Comparison of ENCODE assay signal across 22 mouse cellular contexts in the genomic region with DNA sequence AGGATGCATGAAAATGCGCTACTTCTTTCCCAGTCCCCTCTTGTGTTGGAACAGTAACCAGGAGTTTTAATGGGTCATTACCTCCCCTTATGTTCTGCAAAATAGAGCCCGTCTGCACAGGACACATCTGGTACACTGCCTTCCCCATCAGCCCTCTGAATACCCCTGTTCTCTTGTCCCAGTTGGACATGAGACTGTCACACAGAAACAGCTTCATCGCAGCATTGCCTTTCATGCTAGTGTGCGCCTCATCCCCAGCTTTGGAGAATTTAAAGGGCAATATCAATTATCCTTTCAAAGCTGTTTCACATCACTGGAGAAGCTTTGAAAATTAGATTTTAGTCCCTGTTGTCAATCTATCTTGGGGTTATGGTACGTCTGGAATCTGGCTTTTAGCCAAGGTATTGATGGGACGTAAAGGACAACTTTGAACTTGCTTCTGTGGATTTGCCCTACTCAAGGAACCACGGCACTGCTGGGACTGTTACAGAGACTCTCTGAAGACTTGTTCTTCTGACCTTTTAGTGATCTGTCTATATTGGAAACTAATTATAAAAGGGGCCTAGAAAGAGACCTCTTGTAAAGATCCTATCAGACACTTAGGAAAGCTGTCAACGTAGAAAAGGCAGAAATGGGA.
DNase-seq lines count a peak whose midpoint lies in the region; ATAC-seq lines count a peak whose summit lies in the region.
"Had no signal": no experiment of that assay in that cellular context is flagged by ENCODE, and none has a peak within 500 bp of the region (broad histone marks: within the 10 kb centered on the region; RNA-seq: fewer than 3 reads in every experiment).

No protein-coding gene starts in this region.

- DNase-seq in midbrain, embryonic 11.5 days (ENCODE audit: low spot score, missing footprints) = no peak
- no peak for DNase-seq in midbrain, embryonic 10.5 days (ENCODE audit: low spot score)
- DNase-seq in spleen, postnatal 4 days (ENCODE audit: low spot score in 2 of 2) = no peak
- DNase-seq: adrenal gland, adult 8-10 months; cerebellum, adult 18-20 months; gastrocnemius, adult 2 months; kidney, postnatal 4 days; liver, embryonic 13.5 days; lung, adult 2 months; right cerebral cortex, postnatal 14 days; spleen, adult 18-20 months; thymus, postnatal 25 days had no signal

- peak; percentile 76; the same call in 1 of the 2 replicates for ATAC-seq in forebrain, embryonic 13.5 days
- ATAC-seq in forebrain, embryonic 12.5 days (ENCODE audit: low FRiP score) = no peak
- ATAC-seq in midbrain, embryonic 11.5 days (ENCODE audit: low FRiP score) = peak; percentile 35; the same call in 1 of the 2 replicates
- ATAC-seq in midbrain, embryonic 13.5 days = peak; percentile 73
- peak; percentile 91 for ATAC-seq in neural tube, embryonic 14.5 days (ENCODE audit: low read depth)
- no peak for ATAC-seq in megakaryocyte, adult 5-6 weeks (ENCODE audit: poor library complexity, severe bottlenecking)
- ATAC-seq: activated CD4-positive, CD25-positive, alpha-beta regulatory T cell, adult 4 months; intestine, postnatal 0 days had no signal

- H3K4me3 ChIP-seq in forebrain, embryonic 13.5 days = no peak overlapping the region
- no peak overlapping the region for H3K4me3 ChIP-seq in forebrain, embryonic 12.5 days (replicated peaks)
- no peak overlapping the region for H3K4me3 ChIP-seq in midbrain, embryonic 11.5 days (ENCODE audit: low read depth, low read length)
- H3K4me3 ChIP-seq in midbrain, embryonic 10.5 days = no peak overlapping the region
- no peak overlapping the region for H3K4me3 ChIP-seq in midbrain, embryonic 13.5 days (replicated peaks)
- H3K4me3 ChIP-seq in neural tube, embryonic 14.5 days (ENCODE audit: low read depth, low read length) = no peak overlapping the region
- H3K4me3 ChIP-seq: embryonic facial prominence, embryonic 12.5 days; gastrocnemius, adult 2 months; heart, embryonic 10.5 days; liver, embryonic 13.5 days; megakaryocyte, embryonic 14.5 days had no signal

- H3K9me3 ChIP-seq in forebrain, embryonic 13.5 days (replicated peaks) = no peaks in the 10 kb centered on the region
- no peaks in the 10 kb centered on the region for H3K9me3 ChIP-seq in forebrain, embryonic 12.5 days
- H3K9me3 ChIP-seq in midbrain, embryonic 11.5 days (ENCODE audit: control insufficient read depth, low read length) = no peaks in the 10 kb centered on the region
- no peaks in the 10 kb centered on the region for H3K9me3 ChIP-seq in midbrain, embryonic 10.5 days (replicated peaks)
- H3K9me3 ChIP-seq in midbrain, embryonic 13.5 days = no peaks in the 10 kb centered on the region
- peaks cover 3% of the 10 kb centered on the region; the same call in 1 of the 2 replicates for H3K9me3 ChIP-seq in neural tube, embryonic 14.5 days (ENCODE audit: control insufficient read depth, low read length)
- H3K9me3 ChIP-seq: embryonic facial prominence, embryonic 12.5 days; heart, embryonic 10.5 days; liver, embryonic 13.5 days had no signal

- H3K9ac ChIP-seq in forebrain, embryonic 13.5 days = no peak overlapping the region
- no peak overlapping the region for H3K9ac ChIP-seq in forebrain, embryonic 12.5 days
- H3K9ac ChIP-seq in midbrain, embryonic 11.5 days (ENCODE audit: low read length) = no peak overlapping the region
- no peak overlapping the region for H3K9ac ChIP-seq in midbrain, embryonic 13.5 days (replicated peaks)
- no peak overlapping the region for H3K9ac ChIP-seq in neural tube, embryonic 14.5 days (replicated peaks; ENCODE audit: low read depth, low read length)
- H3K9ac ChIP-seq: embryonic facial prominence, embryonic 12.5 days; liver, embryonic 13.5 days had no signal

- 75% methylated on average over 8 of the region's 8 CpGs for WGBS in forebrain, embryonic 13.5 days
- WGBS in forebrain, embryonic 12.5 days = 83% methylated on average over 8 of the region's 8 CpGs
- WGBS in midbrain, embryonic 11.5 days = 79% methylated on average over 8 of the region's 8 CpGs
- WGBS in midbrain, embryonic 10.5 days = 90% methylated on average over 8 of the region's 8 CpGs
- 64% methylated on average over 8 of the region's 8 CpGs for WGBS in midbrain, embryonic 13.5 days
- 57% methylated on average over 8 of the region's 8 CpGs for WGBS in neural tube, embryonic 14.5 days

- H3K4me2 ChIP-seq in forebrain, embryonic 13.5 days = no peak overlapping the region
- H3K4me2 ChIP-seq in forebrain, embryonic 12.5 days = no peak overlapping the region
- H3K4me2 ChIP-seq in midbrain, embryonic 11.5 days = no peak overlapping the region
- no peak overlapping the region for H3K4me2 ChIP-seq in midbrain, embryonic 13.5 days (replicated peaks)
- no peak overlapping the region for H3K4me2 ChIP-seq in neural tube, embryonic 14.5 days (ENCODE audit: low read depth, low read length)
- H3K4me2 ChIP-seq: embryonic facial prominence, embryonic 12.5 days; liver, embryonic 13.5 days had no signal

- no peaks in the 10 kb centered on the region for H3K4me1 ChIP-seq in forebrain, embryonic 13.5 days
- H3K4me1 ChIP-seq in forebrain, embryonic 12.5 days = no peaks in the 10 kb centered on the region
- no peaks in the 10 kb centered on the region for H3K4me1 ChIP-seq in midbrain, embryonic 11.5 days (ENCODE audit: control insufficient read depth, insufficient read depth, low read length)
- no peaks in the 10 kb centered on the region for H3K4me1 ChIP-seq in midbrain, embryonic 10.5 days
- no peaks in the 10 kb centered on the region; the same call in 1 of the 2 replicates for H3K4me1 ChIP-seq in midbrain, embryonic 13.5 days (replicated peaks)
- H3K4me1 ChIP-seq in neural tube, embryonic 14.5 days (ENCODE audit: control insufficient read depth, insufficient read depth, low read length) = no peaks in the 10 kb centered on the region
- H3K4me1 ChIP-seq: embryonic facial prominence, embryonic 12.5 days; heart, embryonic 10.5 days; liver, embryonic 13.5 days; megakaryocyte, embryonic 14.5 days had no signal

- H3K27ac ChIP-seq in forebrain, embryonic 13.5 days = no peak overlapping the region
- no peak overlapping the region for H3K27ac ChIP-seq in forebrain, embryonic 12.5 days
- H3K27ac ChIP-seq in midbrain, embryonic 11.5 days (ENCODE audit: low read depth, low read length) = no peak overlapping the region
- no peak overlapping the region for H3K27ac ChIP-seq in midbrain, embryonic 10.5 days (replicated peaks)
- no peak overlapping the region for H3K27ac ChIP-seq in midbrain, embryonic 13.5 days
- no peak overlapping the region for H3K27ac ChIP-seq in neural tube, embryonic 14.5 days (ENCODE audit: low read depth, low read length)
- H3K27ac ChIP-seq: embryonic facial prominence, embryonic 12.5 days; gastrocnemius, adult 2 months; heart, embryonic 10.5 days; liver, embryonic 13.5 days had no signal

- H3K36me3 ChIP-seq in forebrain, embryonic 13.5 days (ENCODE audit: poor library complexity, severe bottlenecking) = no peaks in the 10 kb centered on the region
- H3K36me3 ChIP-seq in forebrain, embryonic 12.5 days (replicated peaks) = no peaks in the 10 kb centered on the region
- no peaks in the 10 kb centered on the region for H3K36me3 ChIP-seq in midbrain, embryonic 11.5 days (ENCODE audit: control insufficient read depth, insufficient read depth, low read length)
- no peaks in the 10 kb centered on the region for H3K36me3 ChIP-seq in midbrain, embryonic 10.5 days
- no peaks in the 10 kb centered on the region for H3K36me3 ChIP-seq in midbrain, embryonic 13.5 days
- H3K36me3 ChIP-seq in neural tube, embryonic 14.5 days (ENCODE audit: control insufficient read depth, insufficient read depth, low read length) = no peaks in the 10 kb centered on the region
- H3K36me3 ChIP-seq: embryonic facial prominence, embryonic 12.5 days; heart, embryonic 10.5 days; liver, embryonic 13.5 days had no signal

- no peaks in the 10 kb centered on the region for H3K27me3 ChIP-seq in forebrain, embryonic 13.5 days
- H3K27me3 ChIP-seq in forebrain, embryonic 12.5 days = no peaks in the 10 kb centered on the region
- no peaks in the 10 kb centered on the region for H3K27me3 ChIP-seq in midbrain, embryonic 11.5 days (ENCODE audit: control insufficient read depth, insufficient read depth, low read length)
- H3K27me3 ChIP-seq in midbrain, embryonic 10.5 days (ENCODE audit: low read depth, poor library complexity, severe bottlenecking) = no peaks in the 10 kb centered on the region
- no peaks in the 10 kb centered on the region for H3K27me3 ChIP-seq in midbrain, embryonic 13.5 days
- no peaks in the 10 kb centered on the region for H3K27me3 ChIP-seq in neural tube, embryonic 14.5 days (ENCODE audit: control insufficient read depth, insufficient read depth, low read length)
- H3K27me3 ChIP-seq: embryonic facial prominence, embryonic 12.5 days; liver, embryonic 13.5 days; megakaryocyte, embryonic 14.5 days had no signal

Comparison
In these comparisons a context has a peak if more than half of its experiments do, and no peak if none do; other contexts are left out.
1. ATAC-seq: peak in forebrain, embryonic 13.5 days (single experiment), midbrain, embryonic 11.5 days (single experiment), midbrain, embryonic 13.5 days (single experiment) and neural tube, embryonic 14.5 days (single experiment); none in forebrain, embryonic 12.5 days (single experiment) and megakaryocyte, adult 5-6 weeks (single experiment).